9 mouse cellular contexts compared by ENCODE assay signal in genomic region chr9:96573252-96573651, GRCm38 (mm10). TPM values are rescaled to one million over a fixed set of nuclear protein-coding genes. Genes with fewer than 3 reads are reported as not detected.
DNase-seq lines count a peak whose midpoint lies in the region.
"Had no signal": no experiment of that assay in that cellular context is flagged by ENCODE, and none has a peak within 500 bp of the region (broad histone marks: within the 10 kb centered on the region; RNA-seq: fewer than 3 reads in every experiment).

No protein-coding gene starts in this region.

- peak; percentile 31 for DNase-seq in heart, adult 8-10 months (ENCODE audit: low spot score)
- no peak for DNase-seq in heart, postnatal 36 days
- peak; percentile 39 for DNase-seq in lung, postnatal 25 days (ENCODE audit: low spot score)
- no peak for DNase-seq in lung, postnatal 10 days
- peak; percentile 55 for DNase-seq in adipocyte (ENCODE audit: low spot score)
- DNase-seq in retina, postnatal 1 day, result peak; percentile 60
- DNase-seq in thymus, postnatal 36 days, result no peak
- DNase-seq in spleen, postnatal 10 days (ENCODE audit: low spot score in 2 of 2), result no peak

- intact Hi-C loops in heart, postnatal 36 days (cut with DNase I), result loop anchor here (1.0 to 5.0 kb wide), 3 partner anchors 79 to 246 kb away; no protein-coding TSS in a partner anchor

RNA-seq across cellular contexts. Expression of gene Gm28729, which starts 48.2 kb away (rescaled TPM):
- not detected for total RNA-seq in heart, adult 8-10 months (2022)
- total RNA-seq in heart, postnatal 36 days (2021), result not detected
- total RNA-seq: heart, adult 18-20 months had no signal

RNA-seq across cellular contexts. Expression of gene Rasa2, which starts 58.2 kb away (rescaled TPM):
- 1 to 10 TPM; 4.6 to 6.4 (median 5.4) TPM for total RNA-seq in heart, adult 8-10 months (2022)
- 1 to 10 TPM; 4.8 to 6.8 TPM for total RNA-seq in heart, postnatal 36 days (2021)

Comparison
In these comparisons a context has a peak if more than half of its experiments do, and no peak if none do; other contexts are left out.
1. DNase-seq: peak in heart, adult 8-10 months (single experiment), lung, postnatal 25 days (single experiment), adipocyte (single experiment) and retina, postnatal 1 day (single experiment); none in heart, postnatal 36 days (0 of 2), lung, postnatal 10 days (single experiment), thymus, postnatal 36 days (0 of 2) and spleen, postnatal 10 days (0 of 2).